Comparison of ENCODE assay signal across 7 mouse cellular contexts in the genomic region with DNA sequence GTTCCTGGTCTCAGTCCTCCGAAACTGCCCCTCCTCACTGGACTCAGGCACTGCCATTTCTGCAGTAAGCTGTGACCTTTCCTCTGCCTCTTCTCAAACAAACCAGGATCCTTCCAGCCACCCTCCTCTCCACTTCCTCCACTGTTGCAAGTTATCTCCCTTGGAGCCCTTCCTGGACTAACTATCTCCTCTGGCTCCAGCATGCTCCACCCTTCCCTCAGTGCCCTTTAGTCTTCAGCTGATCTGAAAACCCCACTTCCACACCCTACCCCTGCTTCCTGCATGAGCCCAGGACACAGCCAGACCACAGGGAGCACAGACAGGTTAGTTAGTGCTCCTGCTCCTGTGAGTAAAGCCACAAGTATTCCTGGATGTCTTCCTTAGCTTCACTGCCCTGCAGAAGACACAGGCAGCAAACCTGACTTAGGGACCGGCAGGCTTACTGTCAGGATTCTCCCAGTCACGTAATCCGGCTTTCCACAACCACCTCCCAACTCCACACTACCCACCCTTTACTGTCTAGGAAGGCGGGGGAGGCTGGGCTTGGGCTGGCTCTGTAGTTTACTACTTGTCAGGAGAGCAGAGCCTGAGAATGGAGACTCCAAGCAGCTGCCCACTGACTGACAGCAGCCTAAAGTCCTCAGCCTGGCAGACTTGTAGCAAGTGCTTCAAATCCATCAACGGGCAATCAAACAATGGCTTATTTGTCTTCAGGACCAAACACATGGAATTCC. TPM values are rescaled to one million over a fixed set of nuclear protein-coding genes. Genes with fewer than 3 reads are reported as not detected.
DNase-seq lines count a peak whose midpoint lies in the region; ATAC-seq lines count a peak whose summit lies in the region.

No protein-coding gene starts in this region.

- no peak for ATAC-seq in forebrain, embryonic 15.5 days (replicated peaks)
- no peak for ATAC-seq in limb, embryonic 13.5 days (ENCODE audit: low FRiP score, low read depth)
- no peak for ATAC-seq in stomach, embryonic 14.5 days (ENCODE audit: insufficient number of reproducible peaks, insufficient read depth, low FRiP score, low read depth)
- no peak for ATAC-seq in cerebellum, adult (ENCODE audit: insufficient number of reproducible peaks, low FRiP score, low TSS enrichment)

- H3K36me3 ChIP-seq in forebrain, embryonic 15.5 days: 0 out of 2 replicates have a peak, but pooled peaks cover 2% of the 10 kb centered on the region
- H3K36me3 ChIP-seq in limb, embryonic 13.5 days: peaks cover 3% of the 10 kb centered on the region; the same call in 1 of the 2 replicates
- H3K36me3 ChIP-seq in stomach, embryonic 14.5 days (ENCODE audit: control insufficient read depth, insufficient read depth, low read length): no peaks in the 10 kb centered on the region

- H3K4me1 ChIP-seq in forebrain, embryonic 15.5 days: peaks cover 64% of the 10 kb centered on the region
- peaks cover 41% of the 10 kb centered on the region for H3K4me1 ChIP-seq in limb, embryonic 13.5 days
- H3K4me1 ChIP-seq in stomach, embryonic 14.5 days (ENCODE audit: control insufficient read depth, insufficient read depth, low read length): peaks cover 47% of the 10 kb centered on the region

- 23% methylated on average over 6 of the region's 6 CpGs for WGBS in forebrain, embryonic 15.5 days
- 50% methylated on average over 6 of the region's 6 CpGs for WGBS in limb, embryonic 13.5 days
- WGBS in stomach, embryonic 14.5 days: 34% methylated on average over 6 of the region's 6 CpGs

- 0 out of 2 replicates have a peak overlapping the region, but pooled peaks have one; percentile 38 for H3K27ac ChIP-seq in forebrain, embryonic 15.5 days (replicated peaks)
- peak overlapping the region; percentile 44; the same call in 1 of the 2 replicates for H3K27ac ChIP-seq in limb, embryonic 13.5 days
- H3K27ac ChIP-seq in stomach, embryonic 14.5 days (ENCODE audit: low read length): peak overlapping the region; percentile 33; the same call in 1 of the 2 replicates

- peak overlapping the region; percentile 84 for H3K4me3 ChIP-seq in forebrain, embryonic 15.5 days
- H3K4me3 ChIP-seq in limb, embryonic 13.5 days: peak overlapping the region; percentile 100; the same call in 1 of the 2 replicates
- H3K4me3 ChIP-seq in stomach, embryonic 14.5 days (ENCODE audit: low read depth, low read length): no peak overlapping the region; the same call in 1 of the 2 replicates

- no peaks in the 10 kb centered on the region for H3K27me3 ChIP-seq in forebrain, embryonic 15.5 days
- no peaks in the 10 kb centered on the region for H3K27me3 ChIP-seq in limb, embryonic 13.5 days
- no peaks in the 10 kb centered on the region for H3K27me3 ChIP-seq in stomach, embryonic 14.5 days (ENCODE audit: control insufficient read depth, insufficient read depth, low read length)

- peak overlapping the region; percentile 77 for H3K4me2 ChIP-seq in forebrain, embryonic 15.5 days (replicated peaks)
- H3K4me2 ChIP-seq in limb, embryonic 13.5 days (replicated peaks): peak overlapping the region; percentile 89
- peak overlapping the region; percentile 58 for H3K4me2 ChIP-seq in stomach, embryonic 14.5 days (replicated peaks; ENCODE audit: low read depth, low read length)

- H3K9me3 ChIP-seq in forebrain, embryonic 15.5 days: no peaks in the 10 kb centered on the region
- no peaks in the 10 kb centered on the region for H3K9me3 ChIP-seq in limb, embryonic 13.5 days
- H3K9me3 ChIP-seq in stomach, embryonic 14.5 days (ENCODE audit: control insufficient read depth, low read depth, low read length): no peaks in the 10 kb centered on the region

- H3K9ac ChIP-seq in forebrain, embryonic 15.5 days (replicated peaks): peak overlapping the region; percentile 99
- H3K9ac ChIP-seq in limb, embryonic 13.5 days: peak overlapping the region; percentile 98; the same call in 1 of the 2 replicates
- H3K9ac ChIP-seq in stomach, embryonic 14.5 days (replicated peaks; ENCODE audit: low read depth, low read length): 0 out of 2 replicates have a peak overlapping the region, but pooled peaks have one; percentile 3

- DNase-seq in 3134 (ENCODE audit: extremely low read depth, insufficient read length, low spot score): peak; percentile 34
- peak; percentile 52 for DNase-seq in 416B (ENCODE audit: low read depth)
- DNase-seq in gastrocnemius, adult 18-20 months (ENCODE audit: low spot score): no peak

RNA-seq across cellular contexts. Expression of a gene that starts 4.2 kb away (rescaled TPM):
- 1,941 and 1,977 TPM in 2 replicates for polyA plus RNA-seq in forebrain, embryonic 15.5 days (2015; fragmentation: Nextera tagmentation; extraction: Ambion mirVana)
- polyA plus RNA-seq in limb, embryonic 13.5 days (2015; fragmentation: Nextera tagmentation; extraction: Ambion mirVana): 557 and 558 TPM in 2 replicates
- polyA plus RNA-seq in stomach, embryonic 14.5 days (2014; fragmentation: Nextera tagmentation; extraction: Ambion mirVana): 529 and 563 TPM in 2 replicates
- 10 to 100 TPM; 49.7 to 52.4 TPM for total RNA-seq in gastrocnemius, adult 18-20 months (2021)

RNA-seq across cellular contexts. Expression of a gene that starts 18.3 kb away (rescaled TPM):
- polyA plus RNA-seq in forebrain, embryonic 15.5 days (2015; fragmentation: Nextera tagmentation; extraction: Ambion mirVana): 94.3 and 102 TPM in 2 replicates
- polyA plus RNA-seq in limb, embryonic 13.5 days (2015; fragmentation: Nextera tagmentation; extraction: Ambion mirVana): 65.4 and 75.4 TPM in 2 replicates
- polyA plus RNA-seq in stomach, embryonic 14.5 days (2014; fragmentation: Nextera tagmentation; extraction: Ambion mirVana): 111 and 121 TPM in 2 replicates
- 1 to 10 TPM; 6.2 to 6.8 TPM for total RNA-seq in gastrocnemius, adult 18-20 months (2021)

RNA-seq across cellular contexts. Expression of a gene that starts 26.1 kb away (rescaled TPM):
- 1,191 and 1,214 TPM in 2 replicates for polyA plus RNA-seq in forebrain, embryonic 15.5 days (2015; fragmentation: Nextera tagmentation; extraction: Ambion mirVana)
- polyA plus RNA-seq in limb, embryonic 13.5 days (2015; fragmentation: Nextera tagmentation; extraction: Ambion mirVana): 1,169 and 1,249 TPM in 2 replicates
- 984 and 994 TPM in 2 replicates for polyA plus RNA-seq in stomach, embryonic 14.5 days (2014; fragmentation: Nextera tagmentation; extraction: Ambion mirVana)
- 100 to 1,000 TPM; 146 TPM for total RNA-seq in gastrocnemius, adult 18-20 months (2021)

RNA-seq across cellular contexts. Expression of a gene that starts 34.5 kb away (rescaled TPM):
- polyA plus RNA-seq in forebrain, embryonic 15.5 days (2015; fragmentation: Nextera tagmentation; extraction: Ambion mirVana): 15.6 and 16.1 TPM in 2 replicates
- polyA plus RNA-seq in limb, embryonic 13.5 days (2015; fragmentation: Nextera tagmentation; extraction: Ambion mirVana): 9.3 and 10.2 TPM in 2 replicates
- polyA plus RNA-seq in stomach, embryonic 14.5 days (2014; fragmentation: Nextera tagmentation; extraction: Ambion mirVana): 5.7 and 8.0 TPM in 2 replicates
- total RNA-seq in gastrocnemius, adult 18-20 months (2021): 1 to 10 TPM in 1 of 2 experiments, under 1 TPM in 1; 0.82 to 1.3 TPM

RNA-seq across cellular contexts. Expression of a gene that starts 47.7 kb away (rescaled TPM):
- polyA plus RNA-seq in forebrain, embryonic 15.5 days (2015; fragmentation: Nextera tagmentation; extraction: Ambion mirVana): 0.10 TPM in 1 of 2 replicates, not detected in the other
- 0.15 and 0.19 TPM in 2 replicates for polyA plus RNA-seq in limb, embryonic 13.5 days (2015; fragmentation: Nextera tagmentation; extraction: Ambion mirVana)
- polyA plus RNA-seq in stomach, embryonic 14.5 days (2014; fragmentation: Nextera tagmentation; extraction: Ambion mirVana): 0.32 and 1.0 TPM in 2 replicates
- total RNA-seq in gastrocnemius, adult 18-20 months (2021): not detected

Comparison
In these comparisons a context has a peak if more than half of its experiments do, and no peak if none do; other contexts are left out.
1. H3K9ac ChIP-seq: peak in every context shown above with its lines; median percentile 99 in forebrain, embryonic 15.5 days; 98 in limb, embryonic 13.5 days; 3 in stomach, embryonic 14.5 days.